Mouse (Mus musculus) lung, adult 2 months (tissue): Measurements from ENCODE around the gene Pdap1.

Experiments
- CTCF ChIP-seq: fragments of 200-500 bp; IDR thresholded peaks from 2 replicates; pipeline ENCODE4 v1.5.1; 2011; ENCODE audit warnings: mild to moderate bottlenecking, low read length, control low read depth; ENCODE audit not compliant: insufficient read depth
- POLR2A ChIP-seq: fragments of 200-500 bp; IDR thresholded peaks from 2 replicates; pipeline ENCODE4 v1.6.1; 2011; ENCODE audit warnings: low read depth, mild to moderate bottlenecking, control low read depth, low read length, borderline replicate concordance; ENCODE audit errors: extremely low read depth

DNA sequence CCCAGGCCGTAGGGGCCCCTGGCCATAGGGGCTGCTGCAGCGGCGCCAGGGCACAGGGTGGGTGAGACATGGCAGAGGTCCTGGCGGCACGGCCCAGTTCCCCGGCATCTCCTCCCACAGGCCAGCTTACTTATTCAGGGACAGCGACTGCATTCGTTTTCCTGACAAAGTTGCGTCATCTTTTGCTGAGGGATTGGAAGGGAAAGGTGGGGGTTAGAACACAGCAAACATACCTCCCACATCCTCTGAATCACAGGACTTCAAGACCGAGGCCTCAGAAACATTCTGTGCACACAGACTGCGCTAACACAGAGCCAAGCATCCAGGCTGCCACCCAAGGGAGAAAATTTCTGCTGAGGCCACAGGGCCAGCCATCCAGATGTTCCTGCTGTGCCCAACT, 9.8 kb downstream of the Pdap1 start:
- TF ChIP-seq CTCF (no peak), POLR2A (no peak)
